Mouse (Mus musculus) heart, postnatal 0 days (tissue): ENCODE results near the gene Rbfox3. TPM values are rescaled to one million over a fixed set of nuclear protein-coding genes. Genes with fewer than 3 reads are reported as not detected.
A peak's percentile ranks its signal among the peaks of the same experiment; 100 is the strongest.

ENCODE experiments used
- ATAC-seq: fragments of 200-750 bp; cut with Nextera tagmentation; 2 replicates; pipeline ENCODE4 v1.8.0; 2017; ENCODE audit warnings: low read depth, moderate number of reproducible peaks, moderate library complexity; ENCODE audit not compliant: insufficient read depth
- DNase-seq: peaks from one replicate; pipeline ENCODE4 v3.0.0-alpha.2; 2016; ENCODE audit warnings: low spot score
- H3K27ac ChIP-seq: fragments of 300-500 bp; sonication (generic); 2 replicates; pipeline ENCODE4 v1.5.1; 2014; ENCODE audit warnings: low read depth, mild to moderate bottlenecking
- H3K27me3 ChIP-seq: fragments of 300-500 bp; sonication (generic); 2 replicates; pipeline ENCODE4 v1.6.1; 2014; ENCODE audit warnings: low read length, mixed read lengths; ENCODE audit not compliant: control insufficient read depth, insufficient read depth
- H3K36me3 ChIP-seq: fragments of 300-500 bp; sonication (generic); replicated peaks from 2 replicates; pipeline ENCODE4 v1.6.1; 2014; ENCODE audit warnings: low read length, mixed read lengths; ENCODE audit not compliant: control insufficient read depth, insufficient read depth
- H3K4me1 ChIP-seq: fragments of 300-500 bp; sonication (generic); 2 replicates; pipeline ENCODE4 v1.6.1; 2014; ENCODE audit warnings: antibody characterized with exemption; ENCODE audit not compliant: control insufficient read depth, insufficient read depth
- H3K4me2 ChIP-seq: fragments of 300-500 bp; sonication (generic); 2 replicates; pipeline ENCODE4 v1.6.1; 2014; ENCODE audit warnings: low read depth, mild to moderate bottlenecking, low read length, moderate library complexity
- H3K4me3 ChIP-seq: fragments of 300-500 bp; sonication (generic); 2 replicates; pipeline ENCODE4 v1.5.1; 2014; ENCODE audit warnings: low read depth, low read length
- H3K9ac ChIP-seq: fragments of 300-500 bp; sonication (generic); replicated peaks from 2 replicates; pipeline ENCODE4 v1.6.1; 2014; ENCODE audit warnings: low read depth, low read length, mixed read lengths
- H3K9me3 ChIP-seq: fragments of 300-500 bp; sonication (generic); replicated peaks from 2 replicates; pipeline ENCODE4 v1.6.1; 2016; ENCODE audit warnings: low read length; ENCODE audit not compliant: control insufficient read depth
- CTCF ChIP-seq: IDR thresholded peaks from 2 replicates; pipeline ENCODE4 v1.5.1; 2016; ENCODE audit warnings: antibody characterized with exemption, control low read depth, low read depth
- EP300 ChIP-seq: IDR thresholded peaks from 2 replicates; pipeline ENCODE4 v1.6.1; 2016; ENCODE audit warnings: antibody characterized with exemption, low read depth
- WGBS: fragments of 180-500 bp; shearing (Covaris S2); extraction: QIAGEN DNeasy Blood & Tissue Kit; methylation state at CpG from one replicate; pipeline ENCODE4 v1.1.7; 2014; 5-methylcytosine and 5-hydroxymethylcytosine counted together
- polyA plus RNA-seq: library from polyadenylated mRNA; unstranded; fragments of >200 nt; fragmentation: Nextera tagmentation; extraction: Ambion mirVana; gene quantifications from 2 replicates; pipeline ENCODE4 v1.2.1, GENCODE M21; 2015
- total RNA-seq: library from RNA; depleted of rRNA; stranded (reverse); fragments of >200 nt; gene quantifications from 2 replicates; pipeline ENCODE4 v1.2.3, GENCODE M21; 2014; ENCODE audit warnings: low replicate concordance

Rbfox3 gene
- total and polyA plus RNA-seq, 2 experiments from 2014 or later, result 0.08 to 1.2 TPM

DNA sequence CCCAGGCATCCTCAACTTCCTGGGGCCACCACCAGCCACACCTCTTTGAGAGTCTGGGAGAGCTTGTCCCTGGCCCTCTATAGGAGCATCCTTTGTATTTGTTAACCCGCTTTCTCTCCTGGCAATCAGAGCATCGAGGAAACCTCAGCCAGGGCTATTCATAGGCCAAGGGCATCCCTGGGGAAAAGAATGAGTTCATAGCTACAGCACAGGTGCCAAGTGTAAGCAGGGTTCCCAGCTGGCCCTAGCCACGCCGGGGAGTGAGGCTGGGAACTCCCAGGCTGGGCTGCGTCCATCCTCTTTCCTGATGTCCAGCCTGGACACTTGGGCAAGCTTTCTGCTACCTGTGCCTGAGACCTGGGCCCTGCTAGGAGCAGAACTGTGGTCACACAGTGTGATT lies 241.6 kb downstream of the Rbfox3 start:
- no peaks in the 10 kb centered on the region for H3K36me3 ChIP-seq
- H3K9me3 ChIP-seq, result no peaks in the 10 kb centered on the region
- 54% methylated on average over 5 of the region's 5 CpGs for WGBS
- no peak overlapping the region for H3K27ac ChIP-seq
- DNase-seq (no peak), ATAC-seq (no peak)
- TF ChIP-seq CTCF (no peak), EP300 (no peak)
- no peaks in the 10 kb centered on the region for H3K4me1 ChIP-seq
- H3K9ac ChIP-seq, result no peak overlapping the region
- no peaks in the 10 kb centered on the region for H3K27me3 ChIP-seq
- H3K4me3 ChIP-seq, result no peak overlapping the region
- no peak overlapping the region for H3K4me2 ChIP-seq

GRCm38 (mm10) chr11:118668351-118668750 lies 243.0 kb downstream of the Rbfox3 start:
- ATAC-seq (no peak), DNase-seq (no peak)
- 70% methylated on average over 8 of the region's 8 CpGs for WGBS
- H3K9me3 ChIP-seq, result no peaks in the 10 kb centered on the region
- TF ChIP-seq CTCF (no peak), EP300 (no peak)
- H3K4me3 ChIP-seq, result no peak overlapping the region
- no peak overlapping the region for H3K9ac ChIP-seq
- H3K36me3 ChIP-seq, result no peaks in the 10 kb centered on the region
- no peaks in the 10 kb centered on the region for H3K4me1 ChIP-seq
- H3K4me2 ChIP-seq, result no peak overlapping the region
- H3K27me3 ChIP-seq, result no peaks in the 10 kb centered on the region
- no peak overlapping the region for H3K27ac ChIP-seq

GRCm38 (mm10) chr11:118667946-118668345 lies 243.5 kb downstream of the Rbfox3 start:
- Histone ChIP-seq H3K4me2 (no peak overlapping the region), H3K27me3 (no peaks in the 10 kb centered on the region), H3K4me3 (no peak overlapping the region), H3K27ac (no peak overlapping the region), H3K36me3 (no peaks in the 10 kb centered on the region), H3K9ac (no peak overlapping the region), H3K4me1 (no peaks in the 10 kb centered on the region), H3K9me3 (no peaks in the 10 kb centered on the region)
- WGBS, result 20% methylated on average over 1 of the region's 1 CpGs
- no peak for TF ChIP-seq CTCF
- TF ChIP-seq EP300, result no peak
- ATAC-seq (no peak), DNase-seq (peak; percentile 23)

- no peaks in the 10 kb centered on the region for H3K4me1 ChIP-seq
- H3K36me3 ChIP-seq, result no peaks in the 10 kb centered on the region
- no peak for DNase-seq
- H3K4me2 ChIP-seq, result no peak overlapping the region
- no peaks in the 10 kb centered on the region for H3K27me3 ChIP-seq
- no peak overlapping the region for H3K27ac ChIP-seq
- no peak for TF ChIP-seq EP300
- TF ChIP-seq CTCF, result no peak
- H3K9me3 ChIP-seq, result no peaks in the 10 kb centered on the region
- ATAC-seq, result no peak
- no peak overlapping the region for H3K4me3 ChIP-seq
- H3K9ac ChIP-seq, result no peak overlapping the region
- WGBS, result 51% methylated on average over 3 of the region's 3 CpGs
Observed at GRCm38 (mm10) chr11:118666172-118666571, 245.2 kb downstream of the Rbfox3 start.

DNA sequence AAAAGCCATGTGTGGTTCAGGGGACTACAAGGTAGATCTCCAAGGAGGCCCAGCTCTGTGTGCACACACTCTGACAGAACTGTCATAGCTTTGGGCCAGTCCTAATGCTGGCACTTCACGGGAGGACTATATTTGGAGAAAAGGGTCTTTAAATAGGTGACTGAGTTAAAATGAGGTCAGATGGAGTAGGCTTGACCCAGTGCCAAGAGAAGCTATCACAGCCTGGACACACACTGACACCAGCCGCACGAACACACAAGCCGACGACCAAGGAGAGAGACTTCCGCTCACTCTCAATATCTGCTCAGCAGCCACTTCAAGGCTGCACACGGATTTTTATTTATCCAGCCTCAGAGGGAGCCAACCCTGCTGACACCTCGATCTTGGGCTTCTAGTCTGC lies 248.1 kb downstream of the Rbfox3 start:
- 30% methylated on average over 8 of the region's 8 CpGs for WGBS
- Histone ChIP-seq H3K9ac (no peak overlapping the region), H3K9me3 (no peaks in the 10 kb centered on the region), H3K36me3 (no peaks in the 10 kb centered on the region), H3K27ac (no peak overlapping the region), H3K27me3 (peaks cover 3% of the 10 kb centered on the region; the same call in 1 of the 2 replicates), H3K4me1 (no peaks in the 10 kb centered on the region), H3K4me3 (no peak overlapping the region), H3K4me2 (no peak overlapping the region)
- TF ChIP-seq CTCF, result no peak
- TF ChIP-seq EP300, result no peak
- no peak for ATAC-seq
- no peak for DNase-seq

DNA sequence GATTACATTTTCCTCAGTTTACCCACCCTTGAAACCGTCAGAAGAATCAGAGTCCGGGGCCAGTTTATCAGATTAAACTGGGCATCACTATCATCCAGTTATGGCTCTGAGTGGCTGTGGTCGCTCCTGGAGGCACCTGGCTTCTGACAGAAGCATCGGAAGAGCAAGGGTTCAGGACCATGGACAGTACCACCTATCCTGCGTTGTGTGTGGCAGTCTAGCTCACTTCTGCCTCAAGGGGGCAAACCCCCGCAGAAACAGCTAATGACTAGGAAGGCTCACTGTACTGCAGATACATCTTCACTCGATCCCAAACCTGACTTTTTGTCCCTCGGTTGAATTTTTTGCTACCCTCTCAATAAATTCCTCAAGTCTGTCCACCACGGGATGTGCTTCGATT lies 252.1 kb downstream of the Rbfox3 start:
- peak; percentile 83 for DNase-seq
- 12% methylated on average over 10 of the region's 10 CpGs for WGBS
- no peaks in the 10 kb centered on the region for H3K9me3 ChIP-seq

More for the DNA sequence above, 252.1 kb downstream of the Rbfox3 start:
- TF ChIP-seq CTCF (peak; percentile 65), EP300 (no peak)
- ATAC-seq, result no peak
- no peak overlapping the region for H3K27ac ChIP-seq
- no peak overlapping the region for H3K4me3 ChIP-seq
- peaks cover 3% of the 10 kb centered on the region; the same call in 1 of the 2 replicates for H3K27me3 ChIP-seq
- H3K36me3 ChIP-seq, result no peaks in the 10 kb centered on the region
- no peak overlapping the region for H3K9ac ChIP-seq
- no peak overlapping the region for H3K4me2 ChIP-seq
- no peaks in the 10 kb centered on the region for H3K4me1 ChIP-seq
